Mouse (Mus musculus) cerebellum, adult 11-12 months (tissue): ENCODE results near the gene Olfr430.
"Not testable (repeated sequence)": the region's sequence is repeated elsewhere in the genome, so short reads cannot be mapped to it uniquely, and the experiment has no call there.

ENCODE experiments used
- DNase-seq: peaks from one replicate; pipeline ENCODE4 v3.0.0; 2022

Gene Olfr430

DNA sequence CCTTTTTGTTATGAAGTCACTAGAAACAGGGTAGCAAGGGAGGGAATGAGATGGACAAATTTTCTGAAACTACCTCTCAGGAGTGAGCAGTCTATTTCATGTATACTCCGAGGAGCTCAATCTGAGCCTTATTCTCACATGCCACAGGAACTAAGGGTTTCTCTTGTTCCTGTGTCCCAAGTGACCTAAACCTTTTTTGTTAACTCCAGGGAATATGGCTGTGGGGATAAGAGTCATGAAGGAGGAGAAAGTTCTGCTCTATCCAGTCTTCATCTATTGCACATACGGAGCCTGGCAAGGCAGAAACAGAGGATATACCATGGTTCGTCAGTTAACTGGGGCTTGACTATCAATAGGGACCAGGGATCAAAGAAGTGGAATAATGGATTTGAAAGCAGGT lies at the start of gene Olfr430:
TSS of gene Olfr430 (plus strand) at position 301 of the 400 bp plus-strand sequence.
- DNase-seq = no peak

DNA sequence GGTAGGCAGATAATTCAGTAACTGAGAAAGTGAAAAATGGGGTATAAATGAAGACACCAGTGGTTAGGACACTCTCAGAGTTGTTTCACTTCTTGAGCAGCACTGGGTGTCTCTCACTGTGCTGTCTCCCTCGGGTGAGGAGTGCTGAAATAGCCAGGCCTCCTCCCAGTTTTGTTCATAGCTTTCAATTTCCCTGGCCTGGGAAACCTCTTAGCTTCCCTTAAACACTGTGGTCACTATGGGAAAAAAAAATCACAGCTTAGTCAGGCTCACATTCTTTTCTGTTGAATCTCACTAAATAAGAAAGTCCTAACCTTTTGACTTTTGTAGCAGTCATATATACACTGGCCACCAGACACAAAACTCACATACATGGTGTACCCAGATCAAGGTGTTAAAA lies 34.7 kb upstream of the Olfr430 start, which contains the start of gene Ifi205:
TSS of gene Ifi205 (minus strand) at position 113 of the 400 bp plus-strand sequence.
- no peak for DNase-seq

DNA sequence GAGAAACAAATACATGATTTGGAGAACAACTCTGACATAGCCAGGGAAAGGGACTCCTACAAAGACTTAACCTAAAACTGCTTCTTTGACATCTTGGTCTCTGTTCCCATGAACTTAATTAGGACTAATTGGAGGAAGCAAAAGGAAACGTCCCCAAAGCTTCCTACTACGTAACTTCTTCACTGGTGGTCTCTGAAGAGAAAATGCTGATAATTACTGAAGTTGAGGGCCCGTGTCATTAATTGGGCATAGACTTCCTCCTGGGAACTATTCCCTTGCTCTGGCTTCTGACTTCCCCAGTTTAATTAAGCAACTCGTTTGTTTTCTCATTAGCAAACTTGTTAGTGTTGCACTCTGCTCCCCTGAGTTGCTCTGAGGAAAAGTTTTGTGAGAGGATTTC lies 30.6 kb upstream of the Olfr430 start:
- no peak for DNase-seq

DNA sequence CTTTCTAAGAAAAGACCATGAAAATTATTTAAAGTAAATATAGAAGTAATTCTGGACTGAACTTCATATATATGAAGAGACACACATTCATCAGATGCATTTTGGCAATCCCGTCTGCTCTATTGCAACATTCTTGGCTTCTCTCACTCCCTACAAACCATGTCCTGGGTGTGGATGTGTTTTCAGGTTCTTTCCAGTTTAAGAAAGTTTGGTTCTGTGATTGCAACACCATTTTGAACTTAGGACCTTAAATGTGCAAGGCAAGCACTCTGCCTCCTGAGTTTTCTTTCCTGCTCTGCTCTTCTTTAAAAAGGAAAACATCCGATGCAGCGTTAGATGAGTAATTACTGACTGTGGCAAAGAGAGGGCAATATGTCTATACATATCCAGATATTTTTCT lies 27.9 kb upstream of the Olfr430 start:
- no peak for DNase-seq

GRCm38 (mm10) chr1:174040523-174041177 lies 25.8 kb upstream of the Olfr430 start, which contains the start of gene Olfr433:
Gene Olfr433, plus strand, starts transcription at chr1:174040705.
- no peak for DNase-seq

GRCm38 (mm10) chr1:174042091-174042884 lies 24.1 kb upstream of the Olfr430 start:
- not testable (repeated sequence) for DNase-seq

DNA sequence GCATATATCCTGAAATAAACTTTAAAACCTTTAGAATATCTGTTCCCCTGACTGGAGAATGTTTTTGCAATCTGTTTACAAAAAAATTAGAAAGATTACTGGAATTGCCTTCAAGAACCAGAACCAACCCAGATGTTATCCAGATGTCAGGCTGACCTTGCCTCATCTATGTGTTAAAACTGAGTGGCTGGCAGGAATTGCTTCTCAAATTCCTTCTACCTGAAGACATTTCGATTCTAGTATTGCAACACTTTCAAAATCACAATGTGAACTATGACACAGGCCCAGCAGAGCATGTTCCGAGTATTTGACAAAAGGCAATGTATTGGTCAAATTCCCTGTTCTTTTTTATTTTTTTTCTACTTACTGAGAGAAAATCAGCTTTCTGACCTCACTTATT lies 22.0 kb upstream of the Olfr430 start:
- no peak for DNase-seq

- not testable (repeated sequence) for DNase-seq
These were observed 18.2 kb upstream of the Olfr430 start for GRCm38 (mm10) chr1:174048227-174048626.

DNA sequence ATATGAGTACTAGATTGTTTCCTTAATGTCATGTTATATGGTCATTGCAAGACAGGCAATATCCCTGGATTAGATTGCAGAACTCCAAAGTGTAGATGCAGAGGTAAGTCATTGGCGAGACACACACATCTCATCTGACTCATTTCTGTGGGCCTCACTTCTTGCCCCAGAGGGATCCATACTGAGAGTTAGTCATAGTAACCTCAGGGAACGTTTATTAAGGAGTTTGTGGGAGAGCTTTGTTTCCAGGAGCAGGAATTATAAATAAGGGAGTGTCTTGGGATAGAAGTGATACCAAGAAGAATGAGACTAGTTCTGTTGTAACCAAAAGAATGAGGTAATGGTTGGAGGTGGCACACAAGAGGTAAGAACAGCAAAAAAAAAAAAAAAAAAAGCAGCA lies 17.5 kb upstream of the Olfr430 start, which contains the start of gene Olfr432:
TSS of gene Olfr432 (plus strand) at position 313 of the 400 bp plus-strand sequence.
- no peak for DNase-seq

DNA sequence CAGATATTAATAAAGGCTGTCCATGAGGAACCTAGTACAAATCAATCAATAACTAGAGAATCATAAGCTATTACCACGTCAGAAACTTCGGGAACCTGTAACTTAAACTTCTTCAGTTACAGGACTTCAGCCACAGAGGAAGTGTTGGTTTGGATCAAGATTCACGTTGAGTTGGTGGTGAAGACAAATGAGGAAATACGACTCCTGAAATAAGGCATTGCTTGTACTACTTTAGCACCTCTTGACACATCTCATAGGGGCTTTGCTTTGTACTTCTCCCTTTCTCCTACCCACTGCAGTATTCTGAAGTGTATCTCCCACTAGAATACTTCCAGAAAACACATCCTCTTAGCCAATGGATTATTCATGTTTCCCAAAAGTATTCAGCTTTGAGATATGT lies 17.0 kb upstream of the Olfr430 start:
- not testable (repeated sequence) for DNase-seq

GRCm38 (mm10) chr1:174050532-174050931 lies 15.9 kb upstream of the Olfr430 start:
- DNase-seq = no peak

- no peak for DNase-seq
These were observed 14.9 kb upstream of the Olfr430 start for GRCm38 (mm10) chr1:174051515-174051914.

GRCm38 (mm10) chr1:174051931-174052536 lies 14.4 kb upstream of the Olfr430 start:
- DNase-seq = no peak

GRCm38 (mm10) chr1:174052981-174053380 lies 13.4 kb upstream of the Olfr430 start:
- DNase-seq = no peak

- no peak for DNase-seq
These were observed 11.2 kb upstream of the Olfr430 start for GRCm38 (mm10) chr1:174055248-174055647.

- no peak for DNase-seq
These were observed 17.6 kb downstream of the Olfr430 start, which contains the start of gene Olfr429 for GRCm38 (mm10) chr1:174084031-174084430. Gene Olfr429, plus strand, starts transcription at chr1:174084331.

DNA sequence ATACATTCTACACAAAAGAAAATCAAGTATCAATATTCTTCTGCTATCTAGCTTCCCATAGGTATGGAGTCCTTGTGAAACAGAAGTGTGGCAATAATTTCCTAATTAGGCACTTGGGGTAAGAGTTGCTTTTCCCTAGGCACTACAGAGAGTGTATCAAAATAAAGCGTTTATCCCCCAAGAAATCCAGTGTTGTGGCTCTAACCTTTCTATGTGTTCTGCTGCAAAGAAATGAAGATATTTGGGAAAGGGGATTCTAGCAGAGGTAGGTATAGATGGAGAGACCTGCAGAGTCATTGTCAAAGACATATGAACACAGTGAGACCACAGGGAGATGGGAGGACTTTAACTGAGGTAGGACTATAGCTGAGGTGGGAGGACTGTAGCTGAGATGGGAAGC lies 30.2 kb downstream of the Olfr430 start, which contains the start of gene Olfr427:
TSS of gene Olfr427 (plus strand) at position 301 of the 400 bp plus-strand sequence.
- no peak for DNase-seq

- no peak for DNase-seq
These were observed 37.3 kb downstream of the Olfr430 start for GRCm38 (mm10) chr1:174103735-174104134.

DNA sequence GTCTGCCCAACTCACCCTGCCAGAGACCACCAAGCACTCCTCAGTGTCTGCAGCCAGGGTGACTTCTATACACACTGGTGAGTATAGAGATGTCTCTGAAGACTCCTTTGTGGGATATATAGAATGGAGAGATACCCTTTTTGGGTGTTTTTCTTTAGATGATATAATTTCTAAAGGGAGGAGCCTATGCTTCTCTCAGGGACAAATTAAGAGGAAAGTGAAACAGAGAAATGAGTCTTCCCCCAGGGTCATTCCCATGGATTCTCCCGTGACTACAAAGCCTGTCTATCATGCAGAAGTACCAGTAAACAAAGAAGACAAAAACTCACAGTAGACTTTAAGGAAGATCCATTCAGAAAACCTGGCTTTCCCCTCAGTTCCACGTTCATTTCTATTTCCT lies 54.7 kb downstream of the Olfr430 start, which contains the start of gene Olfr231:
TSS of gene Olfr231 (minus strand) at position 101 of the 400 bp plus-strand sequence.
- DNase-seq = no peak
